Mouse (Mus musculus) MEL (cell line): ENCODE measurements around the gene Gm37240. TPM values are rescaled to one million over a fixed set of nuclear protein-coding genes. Genes with fewer than 3 reads are reported as not detected.
"Not testable (repeated sequence)": the region's sequence is repeated elsewhere in the genome, so short reads cannot be mapped to it uniquely, and the experiment has no call there.

Experiments
- DNase-seq: peaks from one replicate; pipeline ENCODE4 v3.0.0; 2011; ENCODE audit warnings: low read depth, low spot score
- H3K27ac ChIP-seq: 2 replicates; pipeline ENCODE4 v1.5.1; 2012; ENCODE audit warnings: low read depth, mild to moderate bottlenecking, control low read depth, low read length, moderate library complexity; ENCODE audit not compliant: control insufficient read depth
- H3K27me3 ChIP-seq, 2 experiments: fragments of 150-350 bp in 1 of 2; sonication (generic) in 1 of 2; 2 replicates each; pipeline ENCODE4 v1.6.1; 2012; ENCODE audit warnings: low read length in 2 of 2, mild to moderate bottlenecking in 2 of 2, improper control_type of control experiment in 1 of 2, moderate library complexity in 1 of 2; ENCODE audit not compliant: insufficient read depth in 2 of 2, control insufficient read depth in 1 of 2
- H3K36me3 ChIP-seq, 2 experiments: 2 replicates each; pipeline ENCODE4 v1.6.1; 2012 to 2014; ENCODE audit warnings: low read length in 2 of 2, improper control_type of control experiment in 1 of 2, inconsistent platforms in 1 of 2, mild to moderate bottlenecking in 1 of 2; ENCODE audit not compliant: insufficient read depth in 2 of 2, control insufficient read depth in 1 of 2
- H3K4me1 ChIP-seq, 2 experiments: fragments of 150-350 bp in 1 of 2; sonication (generic) in 1 of 2; 2 replicates each; pipeline ENCODE4 v1.6.1; 2012; ENCODE audit warnings: low read length in 2 of 2, improper control_type of control experiment in 1 of 2, mild to moderate bottlenecking in 1 of 2; ENCODE audit not compliant: insufficient read depth in 2 of 2, control insufficient read depth in 1 of 2
- H3K4me3 ChIP-seq, 2 experiments: fragments of 150-350 bp in 1 of 2; sonication (generic) in 1 of 2; 2 replicates each; pipeline ENCODE4 v1.5.1; 2012; ENCODE audit warnings: low read depth in 2 of 2, low read length in 2 of 2, mild to moderate bottlenecking in 2 of 2, moderate library complexity in 2 of 2, control low read depth in 1 of 2, improper control_type of control experiment in 1 of 2; ENCODE audit not compliant: control insufficient read depth in 1 of 2, insufficient read depth in 1 of 2
- H3K79me2 ChIP-seq: 2 replicates; pipeline ENCODE4 v1.6.1; 2012; ENCODE audit warnings: mild to moderate bottlenecking, low read length, moderate library complexity; ENCODE audit not compliant: control insufficient read depth, poor library complexity, insufficient read depth
- H3K9ac ChIP-seq: 2 replicates; pipeline ENCODE4 v1.6.1; 2012; ENCODE audit warnings: low read depth, mild to moderate bottlenecking, control low read depth, low read length, moderate library complexity; ENCODE audit not compliant: control insufficient read depth, poor library complexity, severe bottlenecking
- H3K9me3 ChIP-seq: fragments of 150-350 bp; sonication (generic); replicated peaks from 2 replicates; pipeline ENCODE4 v1.6.1; 2012; ENCODE audit warnings: mild to moderate bottlenecking, low read length, improper control_type of control experiment, moderate library complexity; ENCODE audit not compliant: insufficient read depth
- BHLHE40 ChIP-seq: IDR thresholded peaks from 2 replicates; pipeline ENCODE4 v1.6.1; 2012; ENCODE audit warnings: low read depth, mild to moderate bottlenecking, inconsistent platforms, low read length, improper control_type of control experiment, borderline replicate concordance
- CTCF ChIP-seq, 3 experiments: IDR thresholded peaks in 2 of 3; conservative IDR thresholded peaks in 1 of 3; 2 replicates each; pipeline ENCODE4 v1.5.1; 2011 to 2012; ENCODE audit warnings: low read length in 3 of 3, low read depth in 2 of 3, mild to moderate bottlenecking in 2 of 3, improper control_type of control experiment in 1 of 3, inconsistent platforms in 1 of 3, mixed read lengths in 1 of 3, moderate library complexity in 1 of 3; ENCODE audit not compliant: control insufficient read depth in 1 of 3, insufficient read depth in 1 of 3, poor library complexity in 1 of 3, severe bottlenecking in 1 of 3
- E2F4 ChIP-seq: IDR thresholded peaks from 2 replicates; pipeline ENCODE4 v1.6.1; 2011; ENCODE audit warnings: low read depth, low read length, improper control_type of control experiment, borderline replicate concordance
- EP300 ChIP-seq, 2 experiments: IDR thresholded peaks; 2 replicates each; pipeline ENCODE4 v1.6.1; 2011; ENCODE audit warnings: improper control_type of control experiment in 2 of 2, low read length in 2 of 2, low read depth in 1 of 2, mild to moderate bottlenecking in 1 of 2
- MXI1 ChIP-seq: IDR thresholded peaks from 2 replicates; pipeline ENCODE4 v1.6.1; 2011; ENCODE audit warnings: mild to moderate bottlenecking, low read depth, low read length, improper control_type of control experiment
- MYB ChIP-seq: IDR thresholded peaks from 2 replicates; pipeline ENCODE4 v1.6.1; 2011; ENCODE audit warnings: mild to moderate bottlenecking, low read depth, low read length, improper control_type of control experiment
- MYC ChIP-seq: IDR thresholded peaks from 2 replicates; pipeline ENCODE4 v1.6.1; 2011; ENCODE audit warnings: low read depth, mild to moderate bottlenecking, low read length, improper control_type of control experiment, moderate library complexity
- POLR2AphosphoS5 ChIP-seq: IDR thresholded peaks from 2 replicates; pipeline ENCODE4 v1.6.1; 2012; ENCODE audit warnings: low read depth, borderline replicate concordance, mild to moderate bottlenecking, inconsistent platforms, low read length, moderate library complexity, mixed read lengths
- RAD21 ChIP-seq: IDR thresholded peaks from 2 replicates; pipeline ENCODE4 v1.6.1; 2011; ENCODE audit warnings: mild to moderate bottlenecking, low read depth, low read length, improper control_type of control experiment
- SMC3 ChIP-seq: IDR thresholded peaks from 2 replicates; pipeline ENCODE4 v1.6.1; 2011; ENCODE audit warnings: low read depth, low read length, improper control_type of control experiment
- USF1 ChIP-seq: IDR thresholded peaks from 2 replicates; pipeline ENCODE4 v1.6.1; 2014; ENCODE audit warnings: low read depth, mild to moderate bottlenecking, inconsistent platforms, low read length, improper control_type of control experiment, moderate library complexity
- ZC3H11A ChIP-seq: IDR thresholded peaks from 2 replicates; pipeline ENCODE4 v1.6.1; 2012; ENCODE audit warnings: low read depth, mild to moderate bottlenecking, inconsistent platforms, low read length, improper control_type of control experiment
- ZKSCAN1 ChIP-seq: IDR thresholded peaks from 2 replicates; pipeline ENCODE4 v1.6.1; 2012; ENCODE audit warnings: low read depth, mild to moderate bottlenecking, inconsistent platforms, low read length, improper control_type of control experiment, moderate library complexity
- polyA plus RNA-seq, 2 experiments: library from polyadenylated mRNA; stranded (reverse) in 1 of 2; unstranded in 1 of 2; fragments of >175 nt in 1 of 2; fragments of >200 nt in 1 of 2; gene quantifications; 2 replicates each; pipeline versions ENCODE4 v1.2.1 to v1.2.4; 2012; ENCODE audit warnings: low replicate concordance in 2 of 2, low read depth in 1 of 2; ENCODE audit not compliant: insufficient read length in 2 of 2, insufficient read depth in 1 of 2, missing spikeins in 1 of 2
- total RNA-seq: library from RNA; depleted of rRNA; stranded (reverse); fragments of 300-350 nt; gene quantifications from 2 replicates; pipeline ENCODE4 v1.2.3, GENCODE M21; 2012

Gm37240 gene
- total and polyA plus RNA-seq, 3 experiments: 0.04 TPM; not detected in 2

GRCm38 (mm10) chr3:84547177-84547576 lies 1340.1 kb downstream of the Gm37240 start:
- DNase-seq: no peak
- no peak overlapping the region for H3K27ac ChIP-seq
- peaks cover 0 to 4% of the 10 kb centered on the region in 2 experiments; a peak in 1 of 4 replicates for H3K4me1 ChIP-seq
- peaks cover 0 to 3% of the 10 kb centered on the region in 2 experiments; a peak in 1 of 4 replicates for H3K36me3 ChIP-seq
- H3K4me3 ChIP-seq: no peak overlapping the region
- TF ChIP-seq CTCF (IDR thresholded peaks at IDR 0.05 in 2 of 3, conservative IDR thresholded peaks at IDR 0.05 in 1 of 3; ENCODE audit: control insufficient read depth in 1 of 3, insufficient read depth in 1 of 3, low read depth in 2 of 3, low read length in 3 of 3, poor library complexity in 1 of 3, severe bottlenecking in 1 of 3) (no peak), ZKSCAN1 (no peak), BHLHE40 (no peak), SMC3 (no peak)
- TF ChIP-seq, all 39 proteins: peak for 0
- H3K27me3 ChIP-seq: no peaks in the 10 kb centered on the region
- H3K9ac ChIP-seq: no peak overlapping the region
- H3K9me3 ChIP-seq: no peaks in the 10 kb centered on the region
- no peaks in the 10 kb centered on the region for H3K79me2 ChIP-seq

- not testable (repeated sequence) for H3K79me2 ChIP-seq, H3K4me3 ChIP-seq, H3K36me3 ChIP-seq, H3K4me1 ChIP-seq, H3K9ac ChIP-seq, H3K27ac ChIP-seq, H3K9me3 ChIP-seq, H3K27me3 ChIP-seq
- peak; percentile 81 for TF ChIP-seq RAD21
- 0 out of 2 replicates have a peak, but pooled peaks have one; percentile 41 for TF ChIP-seq USF1
- TF ChIP-seq CTCF (IDR thresholded peaks at IDR 0.05 in 2 of 3, conservative IDR thresholded peaks at IDR 0.05 in 1 of 3; ENCODE audit: control insufficient read depth in 1 of 3, insufficient read depth in 1 of 3, low read depth in 2 of 3, low read length in 3 of 3, poor library complexity in 1 of 3, severe bottlenecking in 1 of 3): peak; percentile 59 to 76 (median 74)
- peak; percentile 89 for TF ChIP-seq ZC3H11A
- TF ChIP-seq BHLHE40: peak; percentile 82
- TF ChIP-seq SMC3: peak; percentile 81
- TF ChIP-seq MYC: 0 out of 2 replicates have a peak, but pooled peaks have one; percentile 27
- DNase-seq: peak; percentile 73
Observed at GRCm38 (mm10) chr3:84542450-84542849, 1344.9 kb downstream of the Gm37240 start.

- no peaks in the 10 kb centered on the region for H3K9me3 ChIP-seq
- H3K4me3 ChIP-seq: no peak overlapping the region
- H3K9ac ChIP-seq: no peak overlapping the region
- no peak overlapping the region for H3K27ac ChIP-seq
- H3K36me3 ChIP-seq: no peaks in the 10 kb centered on the region; a peak in 1 of 4 replicates
- H3K79me2 ChIP-seq: no peaks in the 10 kb centered on the region; the same call in 1 of the 2 replicates
- H3K27me3 ChIP-seq: no peaks in the 10 kb centered on the region
- no peaks in the 10 kb centered on the region; a peak in 1 of 4 replicates for H3K4me1 ChIP-seq
- TF ChIP-seq ZKSCAN1 (no peak), MYB (no peak), RAD21 (no peak), E2F4 (no peak), MXI1 (no peak), USF1 (no peak), EP300 (IDR thresholded peaks at IDR 0.05; ENCODE audit: low read depth in 1 of 2, low read length in 2 of 2) (no peak), POLR2AphosphoS5 (no peak)
- no peak for DNase-seq
Observed at GRCm38 (mm10) chr3:84541881-84542280, 1345.4 kb downstream of the Gm37240 start.
